ENCODE assay signal across 10 mouse cellular contexts in the genomic region with DNA sequence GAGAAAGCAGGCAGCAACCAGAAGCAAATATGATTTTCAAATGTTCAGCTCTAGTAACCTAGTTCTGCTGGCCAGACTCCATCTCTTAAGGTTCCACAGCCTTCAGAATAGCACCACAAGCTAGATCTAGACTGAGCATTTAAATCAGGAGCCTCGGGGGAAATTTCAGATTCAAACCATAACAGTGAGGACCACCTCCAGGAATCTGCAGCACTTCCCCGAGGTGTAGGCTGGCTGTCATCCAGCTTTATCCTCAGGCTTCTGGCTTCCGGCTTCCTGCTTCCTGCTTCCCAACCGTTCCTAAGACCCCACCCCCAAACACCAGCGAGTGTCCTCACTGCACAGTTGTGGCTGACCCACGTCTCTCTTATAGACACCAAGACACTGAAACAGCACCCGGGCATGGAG.
A peak's percentile ranks its signal among the peaks of the same experiment; 100 is the strongest.
DNase-seq lines count a peak whose midpoint lies in the region; ATAC-seq and TF ChIP-seq lines count a peak whose summit lies in the region.
"Had no signal": no experiment of that assay in that cellular context is flagged by ENCODE, and none has a peak within 500 bp of the region (broad histone marks: within the 10 kb centered on the region; RNA-seq: fewer than 3 reads in every experiment).

No protein-coding gene starts in this region.

- no peak overlapping the region for H3K9ac ChIP-seq in limb, embryonic 14.5 days (ENCODE audit: low read depth, low read length, severe bottlenecking)
- H3K9ac ChIP-seq in forebrain, embryonic 13.5 days, result no peak overlapping the region
- H3K9ac ChIP-seq: liver, embryonic 15.5 days had no signal

- H3K9me3 ChIP-seq in limb, embryonic 14.5 days (ENCODE audit: control insufficient read depth, low read length), result no peaks in the 10 kb centered on the region
- H3K9me3 ChIP-seq in forebrain, embryonic 13.5 days (replicated peaks), result 0 out of 2 replicates have a peak, but pooled peaks cover 3% of the 10 kb centered on the region
- H3K9me3 ChIP-seq: liver, embryonic 15.5 days had no signal

- H3K27me3 ChIP-seq in limb, embryonic 14.5 days (ENCODE audit: control insufficient read depth, insufficient read depth, low read length), result no peaks in the 10 kb centered on the region
- H3K27me3 ChIP-seq in forebrain, embryonic 13.5 days, result no peaks in the 10 kb centered on the region; the same call in 1 of the 2 replicates
- H3K27me3 ChIP-seq: liver, embryonic 15.5 days; Patski had no signal

- intact Hi-C loops in heart, postnatal 36 days (cut with DNase I), result loop anchor here (1.0 to 5.0 kb wide), 2 partner anchors 74 to 100 kb away; no protein-coding TSS in a partner anchor

- H3K4me1 ChIP-seq in bone marrow macrophage, adult 2 months (ENCODE audit: control insufficient read depth, insufficient read depth, low read length), result peaks cover 24% of the 10 kb centered on the region
- no peaks in the 10 kb centered on the region; the same call in 1 of the 2 replicates for H3K4me1 ChIP-seq in brown adipose tissue, adult 24 weeks (ENCODE audit: control insufficient read depth, insufficient read depth, insufficient read length, low read length)
- peaks cover 21% of the 10 kb centered on the region for H3K4me1 ChIP-seq in limb, embryonic 14.5 days (ENCODE audit: control insufficient read depth, insufficient read depth, low read length)
- H3K4me1 ChIP-seq in forebrain, embryonic 13.5 days, result peaks cover 4% of the 10 kb centered on the region; the same call in 1 of the 2 replicates
- H3K4me1 ChIP-seq: liver, embryonic 15.5 days had no signal

- no peak for TF ChIP-seq CTCF in bone marrow macrophage, adult 2 months (IDR thresholded peaks at IDR 0.05; ENCODE audit: low read depth, low read length)

- no peaks in the 10 kb centered on the region for H3K36me3 ChIP-seq in limb, embryonic 14.5 days (ENCODE audit: control insufficient read depth, insufficient read depth, low read length)
- no peaks in the 10 kb centered on the region for H3K36me3 ChIP-seq in forebrain, embryonic 13.5 days (ENCODE audit: poor library complexity, severe bottlenecking)
- H3K36me3 ChIP-seq: liver, embryonic 15.5 days had no signal

- H3K4me3 ChIP-seq in bone marrow macrophage, adult 2 months (ENCODE audit: insufficient read depth, low read length), result no peak overlapping the region
- H3K4me3 ChIP-seq in brown adipose tissue, adult 24 weeks (ENCODE audit: insufficient read depth, low read depth, low read length), result peak overlapping the region; percentile 23; the same call in 1 of the 2 replicates
- no peak overlapping the region for H3K4me3 ChIP-seq in limb, embryonic 14.5 days (replicated peaks; ENCODE audit: low read length)
- H3K4me3 ChIP-seq in forebrain, embryonic 13.5 days, result no peak overlapping the region
- H3K4me3 ChIP-seq: liver, embryonic 15.5 days had no signal

- H3K27ac ChIP-seq in bone marrow macrophage, adult 2 months (ENCODE audit: insufficient read depth, low read depth, low read length), result peak overlapping the region; percentile 47
- H3K27ac ChIP-seq in brown adipose tissue, adult 24 weeks (replicated peaks; ENCODE audit: low read depth, low read length), result 0 out of 2 replicates have a peak overlapping the region, but pooled peaks have one; percentile 10
- no peak overlapping the region for H3K27ac ChIP-seq in limb, embryonic 14.5 days (replicated peaks; ENCODE audit: low read depth, low read length)
- H3K27ac ChIP-seq in forebrain, embryonic 13.5 days, result no peak overlapping the region
- H3K27ac ChIP-seq: liver, embryonic 15.5 days had no signal

- peak; percentile 53; the same call in 1 of the 2 replicates for ATAC-seq in limb, embryonic 14.5 days (ENCODE audit: low FRiP score, low read depth)
- no peak for ATAC-seq in forebrain, embryonic 13.5 days
- ATAC-seq: Patski had no signal

- WGBS in limb, embryonic 14.5 days, result 29% methylated on average over 7 of the region's 7 CpGs
- 53% methylated on average over 7 of the region's 7 CpGs for WGBS in forebrain, embryonic 13.5 days

- DNase-seq in heart, postnatal 36 days, result peak; percentile 32 to 40
- DNase-seq in limb, embryonic 14.5 days (ENCODE audit: low spot score), result peak; percentile 37
- no peak for DNase-seq in urinary bladder, postnatal 10 days (ENCODE audit: low spot score)
- no peak for DNase-seq in thymus, adult 18-20 months
- no peak for DNase-seq in adrenal gland, adult 8-10 months

- TF ChIP-seq POLR2A in bone marrow macrophage, adult 2 months (IDR thresholded peaks at IDR 0.05; ENCODE audit: borderline replicate concordance, low read depth, low read length), result no peak
- TF ChIP-seq POLR2A in limb, embryonic 14.5 days (IDR thresholded peaks at IDR 0.05; ENCODE audit: borderline replicate concordance, extremely low read depth, insufficient read depth, insufficient read length), result no peak

- H3K4me2 ChIP-seq in limb, embryonic 14.5 days (replicated peaks; ENCODE audit: low read depth, low read length, severe bottlenecking), result 0 out of 2 replicates have a peak overlapping the region, but pooled peaks have one; percentile 2
- H3K4me2 ChIP-seq in forebrain, embryonic 13.5 days, result no peak overlapping the region
- H3K4me2 ChIP-seq: liver, embryonic 15.5 days had no signal

Comparison
In these comparisons a context has a peak if more than half of its experiments do, and no peak if none do; other contexts are left out.
1. H3K27ac ChIP-seq: peak in bone marrow macrophage, adult 2 months (single experiment) and brown adipose tissue, adult 24 weeks (single experiment); none in limb, embryonic 14.5 days (single experiment) and forebrain, embryonic 13.5 days (single experiment).
2. DNase-seq: peak in heart, postnatal 36 days (2 of 2) and limb, embryonic 14.5 days (single experiment); none in urinary bladder, postnatal 10 days (single experiment), thymus, adult 18-20 months (0 of 2) and adrenal gland, adult 8-10 months (single experiment).